Mouse (Mus musculus): ENCODE measurements around the gene Olfr859.
"Not testable (repeated sequence)": the region's sequence is repeated elsewhere in the genome, so short reads cannot be mapped to it uniquely, and the experiment has no call there.

The Olfr859 gene

GRCm38 (mm10) chr9:19804606-19805005 lies at the start of gene Olfr859:
Olfr859 (plus strand) TSS chr9:19804906.
- not testable (repeated sequence) for DNase-seq (ENCODE audit: low spot score)

- no peak for DNase-seq (ENCODE audit: low spot score)
Measured at GRCm38 (mm10) chr9:19769136-19769535, 35.6 kb upstream of the Olfr859 start.

- no peak for DNase-seq (ENCODE audit: low spot score)
Measured at GRCm38 (mm10) chr9:19769701-19770100, 35.0 kb upstream of the Olfr859 start.

GRCm38 (mm10) chr9:19779983-19780382 lies 24.7 kb upstream of the Olfr859 start, which contains the start of gene Olfr58:
Olfr58 (plus strand) TSS chr9:19780283.
- DNase-seq (ENCODE audit: low spot score): no peak

GRCm38 (mm10) chr9:19803000-19803399 lies 1.7 kb upstream of the Olfr859 start:
- DNase-seq (ENCODE audit: low spot score): no peak

GRCm38 (mm10) chr9:19849647-19850046 lies 44.9 kb downstream of the Olfr859 start, which contains the start of gene Olfr860:
Olfr860 (minus strand) TSS chr9:19849747.
- DNase-seq (ENCODE audit: low spot score): no peak

Measured in urinary bladder, postnatal 14 days (tissue).